Mouse (Mus musculus) effector memory CD4-positive, alpha-beta T cell, adult 7 months (primary cell): ENCODE measurements around the gene Batf2. TPM values are rescaled to one million over a fixed set of nuclear protein-coding genes. Genes with fewer than 3 reads are reported as not detected.

Source experiments
- polyA plus RNA-seq: library from polyadenylated mRNA; unstranded; fragments of 100-300 nt; shearing (Covaris generic); gene quantifications from one replicate; pipeline ENCODE4 v1.2.1, GENCODE M21; 2017

The Batf2 gene
- not detected for polyA plus RNA-seq

GRCm38 (mm10) chr19:6140678-6141393, at the start of gene Batf2:
Gene Batf2 (plus strand): TSS chr19:6140983.

GRCm38 (mm10) chr19:6094119-6094518, 46.7 kb upstream of the Batf2 start, which contains the start of gene AC131692.1:
Gene AC131692.1 (plus strand): TSS chr19:6094419.

GRCm38 (mm10) chr19:6105586-6105985, 35.2 kb upstream of the Batf2 start, which contains the start of gene Naaladl1:
Gene Naaladl1 (plus strand): TSS chr19:6105782.

GRCm38 (mm10) chr19:6117986-6118676, 22.7 kb upstream of the Batf2 start, which contains the start of gene Sac3d1:
Gene Sac3d1 (minus strand): TSS chr19:6118650.

GRCm38 (mm10) chr19:6127760-6128341, 12.9 kb upstream of the Batf2 start, which contains the start of gene Snx15:
Gene Snx15 (minus strand): TSS chr19:6128304.

GRCm38 (mm10) chr19:6141394-6141749, 589 bp downstream of the Batf2 start, which contains the start of gene Arl2:
Gene Arl2 (minus strand): TSS chr19:6141548.

GRCm38 (mm10) chr19:6184131-6184530, 43.3 kb downstream of the Batf2 start, which contains the start of gene Majin:
Gene Majin (plus strand): TSS chr19:6184388.

Other genes starting within 250 kb of the Batf2 start
- 0.30 TPM for gene Tigd3, start 246.8 kb upstream of the Batf2 start, polyA plus RNA-seq
- gene Dpf2, start 228.0 kb upstream of the Batf2 start, polyA plus RNA-seq: 126 TPM
- 0.29 TPM for gene Cdc42ep2, start 216.2 kb upstream of the Batf2 start, polyA plus RNA-seq
- gene Pola2, start 176.8 kb upstream of the Batf2 start, polyA plus RNA-seq: 35.9 TPM
- not detected for gene Slc22a20, start 154.8 kb upstream of the Batf2 start, polyA plus RNA-seq
- gene Capn1, start 125.1 kb upstream of the Batf2 start, polyA plus RNA-seq: 43.6 TPM
- 55.4 TPM for gene Syvn1, start 94.4 kb upstream of the Batf2 start, polyA plus RNA-seq
- 22.8 TPM for gene Mrpl49, start 83.2 kb upstream of the Batf2 start, polyA plus RNA-seq
- 995 TPM for gene Fau, start 83.1 kb upstream of the Batf2 start, polyA plus RNA-seq
- gene Znhit2, start 79.8 kb upstream of the Batf2 start, polyA plus RNA-seq: 17.7 TPM
- 6.2 TPM for gene Tm7sf2, start 72.6 kb upstream of the Batf2 start, polyA plus RNA-seq
- gene Vps51, start 63.8 kb upstream of the Batf2 start, polyA plus RNA-seq: 79.3 TPM
- gene Tmem262, start 61.0 kb upstream of the Batf2 start, polyA plus RNA-seq: not detected
- 1.2 TPM for gene Gm28374, start 58.7 kb upstream of the Batf2 start, polyA plus RNA-seq
- 26.0 TPM for gene Zfpl1, start 56.0 kb upstream of the Batf2 start, polyA plus RNA-seq
- gene Cdca5, start 56.0 kb upstream of the Batf2 start, polyA plus RNA-seq: 0.80 TPM
- gene AC131692.1, start 46.6 kb upstream of the Batf2 start, polyA plus RNA-seq: not detected
- not detected for gene Naaladl1, start 35.2 kb upstream of the Batf2 start, polyA plus RNA-seq
- gene Sac3d1, start 22.3 kb upstream of the Batf2 start, polyA plus RNA-seq: 6.3 TPM
- 28.8 TPM for gene Snx15, start 12.7 kb upstream of the Batf2 start, polyA plus RNA-seq
- gene Arl2, start 565 bp downstream of the Batf2 start, polyA plus RNA-seq: 38.1 TPM
- gene Majin, start 43.4 kb downstream of the Batf2 start, polyA plus RNA-seq: 0.33 TPM
- gene Gpha2, start 85.4 kb downstream of the Batf2 start, polyA plus RNA-seq: not detected
- 15.8 TPM for gene Ppp2r5b, start 94.9 kb downstream of the Batf2 start, polyA plus RNA-seq
- 70.6 TPM for gene Atg2a, start 100.7 kb downstream of the Batf2 start, polyA plus RNA-seq
- gene Ehd1, start 135.7 kb downstream of the Batf2 start, polyA plus RNA-seq: 38.7 TPM
- 0.48 TPM for gene Cdc42bpg, start 165.5 kb downstream of the Batf2 start, polyA plus RNA-seq
- gene Men1, start 194.0 kb downstream of the Batf2 start, polyA plus RNA-seq: 31.5 TPM
- gene Map4k2, start 200.2 kb downstream of the Batf2 start, polyA plus RNA-seq: 103 TPM
- 491 TPM for gene Sf1, start 222.7 kb downstream of the Batf2 start, polyA plus RNA-seq
- 2.7 TPM for gene Pygm, start 243.4 kb downstream of the Batf2 start, polyA plus RNA-seq